In the genomic region with DNA sequence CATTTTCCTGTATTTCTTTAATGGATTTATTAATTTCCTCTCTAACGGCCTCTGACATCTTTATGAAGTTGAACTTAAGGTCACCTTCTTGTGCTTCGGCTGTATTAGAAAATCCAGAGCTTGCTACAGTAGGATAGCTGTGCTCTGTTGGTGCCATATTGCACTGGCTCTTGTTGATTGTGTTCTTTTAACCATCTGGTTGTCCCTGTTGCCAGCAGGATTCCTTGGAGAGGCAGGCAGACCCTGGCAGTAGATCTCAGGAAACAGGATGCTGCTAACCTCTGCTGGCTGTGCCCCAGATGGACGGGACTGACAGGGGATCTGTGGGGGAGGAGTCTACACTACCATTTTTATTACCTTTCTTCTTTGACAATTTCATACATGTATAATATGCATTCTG, we compare ENCODE assay signal across 14 mouse cellular contexts.
DNase-seq lines count a peak whose midpoint lies in the region; ATAC-seq and TF ChIP-seq lines count a peak whose summit lies in the region.
"Had no signal": no experiment of that assay in that cellular context is flagged by ENCODE, and none has a peak within 500 bp of the region (broad histone marks: within the 10 kb centered on the region; RNA-seq: fewer than 3 reads in every experiment).

No protein-coding gene starts in this region.

- H3K27ac ChIP-seq in kidney, adult 2 months (ENCODE audit: insufficient read depth, low read depth, low read length): no peak overlapping the region
- H3K27ac ChIP-seq in cerebellum, adult 2 months (ENCODE audit: insufficient read depth, low read length): no peak overlapping the region
- H3K27ac ChIP-seq in heart, embryonic 12.5 days (ENCODE audit: poor library complexity, severe bottlenecking): no peak overlapping the region
- no peak overlapping the region for H3K27ac ChIP-seq in gastrocnemius, adult 2 months
- H3K27ac ChIP-seq: liver, embryonic 14.5 days; neural tube, embryonic 13.5 days had no signal

- no peaks in the 10 kb centered on the region for H3K9me3 ChIP-seq in heart, embryonic 12.5 days (replicated peaks)
- H3K9me3 ChIP-seq: neural tube, embryonic 13.5 days had no signal

- H3K4me2 ChIP-seq in heart, embryonic 12.5 days: no peak overlapping the region
- H3K4me2 ChIP-seq: neural tube, embryonic 13.5 days had no signal

- no peaks in the 10 kb centered on the region for H3K27me3 ChIP-seq in kidney, adult 2 months (replicated peaks; ENCODE audit: control insufficient read depth, insufficient read depth, low read length)
- H3K27me3 ChIP-seq in cerebellum, adult 2 months (ENCODE audit: control insufficient read depth, insufficient read depth, low read length): no peaks in the 10 kb centered on the region
- H3K27me3 ChIP-seq in heart, embryonic 12.5 days (replicated peaks): no peaks in the 10 kb centered on the region
- H3K27me3 ChIP-seq: neural tube, embryonic 13.5 days had no signal

- no peak for TF ChIP-seq CTCF in kidney, adult 2 months (conservative IDR thresholded peaks at IDR 0.05; ENCODE audit: insufficient read depth, insufficient read length, low read depth, low read length)
- no peak for TF ChIP-seq CTCF in cerebellum, adult 2 months (IDR thresholded peaks at IDR 0.05; ENCODE audit: borderline replicate concordance, insufficient read depth, low read depth, low read length)
- TF ChIP-seq CTCF in gastrocnemius, adult 2 months (IDR thresholded peaks at IDR 0.05): no peak

- TF ChIP-seq POLR2A in kidney, adult 2 months (IDR thresholded peaks at IDR 0.05; ENCODE audit: low read depth, low read length): no peak
- no peak for TF ChIP-seq POLR2A in cerebellum, adult 2 months (IDR thresholded peaks at IDR 0.05; ENCODE audit: borderline replicate concordance, insufficient read depth, low read length)

- 34% methylated on average over 3 of the region's 3 CpGs for WGBS in kidney, adult 2 months
- 16% methylated on average over 3 of the region's 3 CpGs for WGBS in cerebellum, adult 2 months
- 75% methylated on average over 3 of the region's 3 CpGs for WGBS in heart, embryonic 12.5 days

- no peaks in the 10 kb centered on the region for H3K36me3 ChIP-seq in kidney, adult 2 months (ENCODE audit: control insufficient read depth, insufficient read depth, low read length)
- no peaks in the 10 kb centered on the region for H3K36me3 ChIP-seq in heart, embryonic 12.5 days
- H3K36me3 ChIP-seq: neural tube, embryonic 13.5 days had no signal

- no peak overlapping the region for H3K4me3 ChIP-seq in kidney, adult 2 months (ENCODE audit: insufficient read depth, low read depth, low read length)
- H3K4me3 ChIP-seq in cerebellum, adult 2 months (replicated peaks; ENCODE audit: insufficient read depth, low read depth, low read length): no peak overlapping the region
- no peak overlapping the region for H3K4me3 ChIP-seq in heart, embryonic 12.5 days
- no peak overlapping the region for H3K4me3 ChIP-seq in gastrocnemius, adult 2 months
- H3K4me3 ChIP-seq: neural tube, embryonic 13.5 days had no signal

- intact Hi-C loops in gastrocnemius, adult 2 months (cut with DNase I): no loop called here

- no peaks in the 10 kb centered on the region for H3K4me1 ChIP-seq in kidney, adult 2 months (ENCODE audit: control insufficient read depth, insufficient read depth, low read length)
- no peaks in the 10 kb centered on the region for H3K4me1 ChIP-seq in cerebellum, adult 2 months (ENCODE audit: control insufficient read depth, insufficient read depth, low read length)
- no peaks in the 10 kb centered on the region for H3K4me1 ChIP-seq in heart, embryonic 12.5 days (replicated peaks)
- H3K4me1 ChIP-seq: neural tube, embryonic 13.5 days had no signal

- no peak for ATAC-seq in heart, embryonic 12.5 days (ENCODE audit: insufficient number of reproducible peaks, low FRiP score)
- ATAC-seq: inflammation-experienced regulatory T-cells, adult 6 months had no signal

- DNase-seq in kidney, adult 2 months: peak; percentile 6
- no peak for DNase-seq in kidney, postnatal 14 days
- peak; percentile 76 for DNase-seq in brain, adult 2 months (ENCODE audit: low read depth, low spot score)
- DNase-seq in cerebellum, adult 2 months: peak; percentile 67 to 87
- DNase-seq in hindlimb bud, embryonic 11.5 days (ENCODE audit: extremely low spot score, low read depth, low spot score): peak; percentile 37
- DNase-seq in gastrocnemius, adult 2 months: no peak
- DNase-seq in thymus, postnatal 4 days: no peak
- DNase-seq: lung, postnatal 4 days; midbrain, embryonic 14.5 days; retina, postnatal 1 day had no signal

- H3K9ac ChIP-seq in heart, embryonic 12.5 days: no peak overlapping the region
- H3K9ac ChIP-seq: liver, embryonic 14.5 days; neural tube, embryonic 13.5 days had no signal

Comparison
In these comparisons a context has a peak if more than half of its experiments do, and no peak if none do; other contexts are left out.
1. DNase-seq: peak in kidney, adult 2 months (single experiment), brain, adult 2 months (single experiment), cerebellum, adult 2 months (2 of 2) and hindlimb bud, embryonic 11.5 days (single experiment); none in kidney, postnatal 14 days (single experiment), gastrocnemius, adult 2 months (single experiment) and thymus, postnatal 4 days (single experiment).